Mouse (Mus musculus) adrenal gland, adult 18-20 months (tissue): ENCODE measurements around the gene Olfr688. TPM values are rescaled to one million over a fixed set of nuclear protein-coding genes. Genes with fewer than 3 reads are reported as not detected.

Experiments used
- DNase-seq, 2 experiments: peaks; one replicate each; pipeline ENCODE4 v3.0.0; 2021 to 2022; ENCODE audit warnings: low spot score in 2 of 2
- long read RNA-seq, 2 experiments: library from polyadenylated mRNA; stranded (forward); transcript quantifications; one replicate each; pipeline ENCODE4 v2.0.0; 2021
- total RNA-seq, 2 experiments: library from RNA; stranded (reverse); gene quantifications; 1 replicate in 1 of 2; 2 replicates in 1 of 2; pipeline ENCODE4 v1.2.3; 2021

Olfr688 gene
- total RNA-seq = not detected
- long read RNA-seq, experiment 1 = 0 reads
- long read RNA-seq, experiment 2 = 0 reads

DNA sequence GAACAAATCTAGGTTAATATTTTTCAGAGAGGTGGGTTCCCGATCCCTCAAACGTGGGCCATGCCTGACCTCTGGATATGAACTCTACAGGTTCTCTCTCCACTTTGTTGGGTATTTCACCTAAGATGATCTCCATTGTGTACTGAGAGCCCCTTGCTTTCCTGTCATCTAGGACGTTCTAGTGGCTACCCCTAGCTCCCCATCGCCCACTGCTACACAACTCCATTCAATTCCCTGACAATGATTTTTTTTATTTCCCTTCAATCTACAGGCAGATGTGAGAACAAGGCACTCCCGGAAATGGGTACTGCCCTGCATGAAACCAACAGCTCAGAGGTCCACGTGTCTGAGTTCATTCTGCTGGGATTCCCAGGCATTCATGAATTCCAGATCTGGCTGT lies at the start of gene Olfr688:
Gene Olfr688, plus strand, starts transcription at position 301 of the 400 bp plus-strand sequence.
- DNase-seq = no peak

DNA sequence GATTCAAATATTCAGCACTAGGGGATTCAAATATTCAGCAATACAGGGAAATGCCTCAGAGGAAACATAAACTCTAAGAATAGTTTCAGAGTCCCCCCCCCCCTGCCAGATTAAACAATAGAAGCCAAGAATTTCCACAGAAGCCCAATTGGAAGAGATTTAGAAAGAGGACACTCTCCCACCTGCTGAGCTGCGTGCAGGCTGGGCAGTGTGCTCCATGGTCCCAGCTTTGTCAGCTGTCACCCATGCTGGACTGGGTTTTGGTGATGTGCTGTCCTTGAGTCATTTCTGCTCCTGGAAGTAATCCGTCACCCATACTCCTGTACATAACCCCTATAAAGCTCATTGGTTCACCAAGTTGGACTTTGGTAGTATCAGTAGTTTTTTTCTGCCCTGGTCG lies 40.2 kb upstream of the Olfr688 start:
- DNase-seq = no peak

DNA sequence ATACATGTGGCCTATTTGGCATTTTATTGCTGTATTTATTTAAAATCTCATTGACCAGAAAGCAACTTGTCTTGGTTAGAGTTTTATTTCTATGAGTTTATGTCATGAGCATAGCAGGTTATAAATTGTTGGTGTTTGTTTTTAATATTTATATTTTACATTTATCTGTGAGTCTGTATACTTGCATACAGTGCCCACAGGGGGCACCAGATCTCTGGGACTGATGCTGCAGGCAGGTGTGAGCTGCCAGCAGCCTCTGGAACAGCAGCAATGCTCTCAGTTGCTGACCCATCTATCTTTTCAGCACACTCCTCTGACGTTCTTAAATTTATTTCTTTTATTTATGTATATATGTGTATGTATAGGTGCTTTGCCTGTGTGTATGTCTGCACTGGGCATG lies 39.7 kb upstream of the Olfr688 start:
- no peak for DNase-seq

DNA sequence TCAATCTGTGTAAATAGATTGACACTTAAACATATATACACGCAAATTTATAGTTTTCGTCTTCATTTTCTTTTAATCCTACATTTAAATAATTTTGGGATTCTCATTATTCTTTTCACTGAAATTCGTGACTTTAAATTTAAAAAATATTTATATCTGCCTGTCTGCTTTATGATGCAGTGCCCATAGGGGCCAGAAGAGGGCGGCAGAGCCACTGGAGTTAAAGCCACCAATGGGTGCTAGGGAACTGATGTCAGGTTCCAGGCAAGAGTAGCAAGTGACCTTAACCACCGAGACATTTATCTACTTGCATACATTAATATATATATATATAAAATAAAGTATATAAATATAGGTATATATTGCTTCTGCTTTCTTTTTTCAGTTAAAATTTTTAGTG lies 31.2 kb upstream of the Olfr688 start:
- DNase-seq = peak; percentile 27 to 51

DNA sequence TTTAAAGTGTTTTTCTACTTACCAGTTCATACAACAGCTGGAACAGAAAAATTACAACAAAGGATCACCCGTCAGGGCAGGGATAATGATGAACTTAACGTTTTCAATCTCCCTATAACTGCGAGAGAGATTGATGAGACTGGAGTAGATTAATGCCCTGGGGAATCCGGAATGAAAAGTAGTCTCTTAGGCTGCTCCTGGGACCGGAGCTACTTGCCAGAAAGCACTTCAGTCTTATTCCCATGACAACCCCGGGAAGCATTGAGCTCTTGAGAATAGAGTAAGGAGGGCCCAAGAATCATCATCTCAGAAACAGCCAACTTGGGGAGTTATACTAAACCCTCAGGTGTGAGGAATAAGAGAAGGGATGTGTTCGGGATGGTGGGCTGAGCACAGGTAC lies 15.5 kb upstream of the Olfr688 start:
- no peak for DNase-seq

DNA sequence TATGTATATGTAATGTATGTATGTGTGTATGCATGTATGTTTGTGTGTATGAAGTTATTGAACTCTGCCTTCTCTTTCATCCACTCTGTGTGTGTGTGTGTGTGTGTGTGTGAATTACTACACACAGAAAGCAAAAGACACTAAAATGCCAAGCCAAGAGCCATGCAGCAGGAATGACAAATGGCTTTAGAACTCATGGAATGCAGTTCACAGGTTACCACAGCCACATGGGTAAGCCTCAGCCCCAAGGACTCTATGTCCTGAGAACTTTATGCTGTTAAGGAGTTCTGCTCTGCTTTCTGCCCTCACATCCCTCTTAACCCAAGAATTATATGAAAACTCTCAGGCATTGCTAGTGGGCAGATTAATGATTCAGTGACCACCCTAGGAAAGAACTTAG lies 2.2 kb downstream of the Olfr688 start:
- DNase-seq = no peak

DNA sequence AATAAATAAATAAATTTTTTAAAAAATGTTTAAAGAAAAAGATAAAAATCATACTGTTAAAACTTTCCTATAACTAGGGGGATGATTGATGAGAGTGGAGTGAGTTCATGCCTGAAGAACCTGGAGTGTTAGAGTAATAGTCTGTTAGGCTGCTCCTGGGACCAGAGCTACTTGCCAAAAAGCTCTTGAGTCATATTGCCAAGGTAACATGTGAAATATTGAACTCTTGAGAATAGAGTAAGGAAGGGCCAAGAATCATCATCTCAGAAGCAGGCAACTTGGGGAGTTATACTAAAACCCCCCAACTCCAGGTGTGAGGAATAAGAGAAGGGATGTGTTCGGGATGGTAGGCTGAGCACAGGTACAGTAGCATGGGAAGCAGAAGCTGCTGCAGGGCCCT lies 23.0 kb downstream of the Olfr688 start, which contains the start of gene Olfr689:
Gene Olfr689, plus strand, starts transcription at position 301 of the 400 bp plus-strand sequence.
- DNase-seq = no peak

DNA sequence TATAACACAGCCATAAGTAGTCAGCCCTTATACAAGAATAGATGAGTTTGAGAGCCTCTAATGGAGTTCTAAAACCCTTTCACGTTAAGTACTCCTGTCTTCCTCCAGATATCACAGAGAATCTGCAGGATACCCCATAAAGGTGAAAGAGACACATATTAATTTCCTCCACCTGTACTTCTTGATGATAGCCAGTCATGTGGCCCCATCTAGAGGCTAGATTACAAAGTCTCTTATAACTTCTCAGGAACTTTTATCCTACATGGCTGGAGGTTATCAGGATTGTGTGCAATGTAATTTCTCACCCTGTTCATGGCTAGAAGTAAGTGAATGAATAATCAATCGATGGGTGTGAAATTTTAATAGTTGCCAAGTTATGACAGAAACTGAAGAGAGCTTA lies 37.4 kb downstream of the Olfr688 start:
- no peak for DNase-seq

DNA sequence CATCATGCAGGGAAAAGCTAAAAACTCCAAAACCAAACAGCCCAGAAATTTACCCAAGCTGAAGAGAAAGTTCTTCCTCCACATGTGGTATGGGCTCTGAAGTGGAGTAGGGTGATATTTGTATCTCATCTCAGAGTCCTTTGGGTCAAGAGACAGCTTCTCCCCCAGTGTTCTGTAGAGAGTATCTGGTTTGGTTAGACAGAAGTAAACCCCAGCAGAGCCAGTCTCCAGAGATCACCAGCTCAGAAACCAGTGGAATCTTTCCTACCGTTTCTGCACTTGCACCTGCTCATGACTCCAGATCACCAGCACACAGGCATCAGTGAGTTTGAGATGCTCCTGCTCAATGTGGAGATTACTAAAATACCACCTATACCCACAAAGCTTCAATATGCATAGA lies 46.1 kb downstream of the Olfr688 start, which contains the start of gene Olfr690:
Gene Olfr690, minus strand, starts transcription at position 101 of the 400 bp plus-strand sequence.
- DNase-seq = no peak

Other genes starting within 250 kb of the Olfr688 start
- not detected for gene Olfr677, start 236.7 kb upstream of the Olfr688 start, total RNA-seq
- gene Olfr678, start 223.6 kb upstream of the Olfr688 start, total RNA-seq = not detected
- not detected for gene Olfr679, start 206.9 kb upstream of the Olfr688 start, total RNA-seq
- not detected for gene Olfr680-ps1, start 195.3 kb upstream of the Olfr688 start, total RNA-seq
- not detected for gene Olfr681, start 171.3 kb upstream of the Olfr688 start, total RNA-seq
- not detected for gene Olfr683, start 141.1 kb upstream of the Olfr688 start, total RNA-seq
- not detected for gene Olfr684, start 124.4 kb upstream of the Olfr688 start, total RNA-seq
- gene Olfr685, start 102.1 kb upstream of the Olfr688 start, total RNA-seq = not detected
- not detected for gene Olfr686, start 80.6 kb upstream of the Olfr688 start, total RNA-seq
- not detected for gene Olfr689, start 23.1 kb downstream of the Olfr688 start, total RNA-seq
- not detected for gene Olfr690, start 46.0 kb downstream of the Olfr688 start, total RNA-seq
- not detected for gene Olfr691, start 54.2 kb downstream of the Olfr688 start, total RNA-seq
- gene Olfr692, start 80.1 kb downstream of the Olfr688 start, total RNA-seq = not detected
- not detected for gene Gm5901, start 86.9 kb downstream of the Olfr688 start, total RNA-seq
- 10 to 100 TPM; 25.6 to 26.9 TPM for gene Fam160a2, start 112.0 kb downstream of the Olfr688 start, total RNA-seq
- not detected for gene Cnga4, start 116.5 kb downstream of the Olfr688 start, total RNA-seq
- gene Cckbr, start 137.6 kb downstream of the Olfr688 start, total RNA-seq = not detected
- 10 to 100 TPM; 53.5 to 63.7 TPM for gene Cavin3, start 194.2 kb downstream of the Olfr688 start, total RNA-seq